Mouse (Mus musculus): ENCODE results near the gene Safb.

The Safb gene

DNA sequence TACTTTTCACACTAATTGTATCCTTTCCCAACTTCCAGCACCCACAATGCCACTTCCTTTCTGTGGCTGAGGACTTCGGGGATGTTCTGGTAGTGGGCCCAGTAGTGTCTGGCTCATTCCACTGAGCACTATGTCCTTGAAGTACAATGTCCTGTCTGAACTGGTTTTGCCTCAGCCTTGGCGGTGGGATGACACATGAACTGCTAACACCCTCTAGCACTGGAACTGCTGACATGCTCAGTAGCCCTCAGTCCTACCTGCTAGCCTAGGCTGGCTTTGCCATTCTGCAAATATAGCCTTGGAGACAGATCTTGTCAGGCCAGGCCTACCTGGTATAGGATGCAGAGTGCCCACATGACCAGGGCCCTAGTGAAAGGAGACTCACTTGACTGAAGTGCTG lies 22.8 kb upstream of the Safb start:
- no peak for DNase-seq

DNA sequence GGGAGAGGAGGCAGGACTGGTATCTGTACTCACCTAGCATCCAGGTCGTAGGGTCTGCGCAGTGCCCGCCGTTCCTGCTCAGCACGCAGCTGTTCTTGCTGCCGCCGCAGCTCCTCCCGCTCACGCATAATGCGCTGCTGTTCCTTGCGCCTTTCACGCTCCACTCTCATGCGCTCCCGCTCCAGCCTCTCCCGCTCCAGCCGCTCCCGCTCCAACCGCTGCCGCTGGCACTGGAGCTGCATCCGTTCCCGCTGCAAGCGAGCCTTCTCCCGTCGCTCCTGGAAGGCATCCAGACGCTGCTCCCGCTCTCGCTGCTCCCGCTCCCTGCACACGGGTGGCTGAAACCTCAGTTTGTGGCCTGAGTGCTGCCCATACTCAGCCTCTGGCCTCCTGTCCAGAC lies 18.3 kb upstream of the Safb start:
- no peak for DNase-seq

DNA sequence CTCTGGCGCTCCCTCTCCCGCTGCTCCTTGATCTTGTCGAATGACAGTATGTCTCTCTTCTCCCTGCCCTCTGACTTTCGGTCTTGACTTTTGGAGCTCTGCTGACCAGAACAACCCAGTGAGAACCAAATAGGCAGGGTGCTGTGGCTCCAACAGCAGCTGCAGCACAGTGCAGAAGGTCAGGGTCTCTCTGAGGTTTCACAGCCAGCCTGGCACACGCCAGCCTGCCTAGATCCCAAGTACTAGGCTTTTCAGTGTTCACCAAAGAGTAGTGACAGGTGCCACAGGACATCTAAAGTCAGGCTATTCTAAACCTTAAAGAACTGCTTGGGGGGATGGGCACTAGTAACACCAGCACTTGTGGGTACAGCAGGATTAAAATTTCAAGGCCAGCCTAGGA lies 17.7 kb upstream of the Safb start:
- no peak for DNase-seq

DNA sequence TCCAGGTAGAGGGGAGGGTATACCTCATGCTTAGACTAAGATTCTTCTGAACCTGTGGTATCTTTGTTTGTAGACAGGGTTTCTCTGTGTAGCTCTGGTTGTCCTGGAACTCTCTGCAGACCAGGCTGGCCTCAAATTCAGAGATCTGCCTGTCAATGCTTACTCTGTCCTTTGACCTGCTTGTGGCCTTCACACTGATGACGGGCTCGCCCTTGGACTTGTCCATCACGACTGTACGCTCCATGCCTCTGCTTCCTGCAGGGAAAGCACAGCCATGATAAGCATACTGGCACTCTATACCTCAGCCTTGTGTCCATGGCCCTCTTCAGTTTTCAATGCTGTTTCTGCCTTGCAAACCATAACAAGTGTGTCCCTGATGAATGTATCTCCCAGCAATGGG lies 17.3 kb upstream of the Safb start:
- DNase-seq, result no peak

DNA sequence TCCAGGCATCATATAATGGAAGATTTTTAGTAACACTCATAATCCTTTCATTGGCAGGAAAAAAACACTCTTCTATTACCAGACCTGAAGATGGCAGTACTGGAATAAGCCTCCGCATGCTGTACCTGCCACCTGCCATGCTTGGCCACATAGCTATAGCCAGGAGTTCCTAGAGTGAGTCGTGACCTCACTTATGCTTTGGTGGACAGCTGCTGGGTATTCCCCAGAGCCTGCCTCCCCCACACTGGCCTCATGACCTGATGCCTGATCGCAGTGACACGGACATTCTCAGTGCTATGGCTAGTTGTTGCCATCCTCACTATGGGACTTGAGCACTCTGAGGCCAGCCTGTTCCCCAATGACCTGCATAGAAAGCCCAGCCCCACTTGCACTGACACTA lies 14.3 kb upstream of the Safb start:
- DNase-seq, result no peak

DNA sequence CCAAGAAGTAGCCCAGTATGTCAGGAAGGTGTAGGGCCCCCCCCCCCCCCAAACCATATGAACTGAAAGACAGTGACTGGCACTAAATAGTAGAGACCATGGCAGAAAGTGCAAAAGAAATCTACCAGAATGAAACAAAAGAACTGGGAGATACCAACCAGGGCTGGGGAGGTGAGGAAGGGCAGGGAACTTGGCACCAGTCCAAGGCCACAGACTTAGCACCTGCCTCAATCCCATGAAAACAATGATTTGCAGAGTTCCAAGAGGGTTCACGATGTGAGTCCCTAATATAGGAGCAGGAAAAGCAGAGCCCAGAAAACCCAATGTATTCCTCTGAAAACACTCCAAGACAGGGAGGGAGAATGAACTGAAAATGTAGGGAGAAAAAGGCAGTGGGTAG lies 12.5 kb upstream of the Safb start:
- DNase-seq, result no peak

DNA sequence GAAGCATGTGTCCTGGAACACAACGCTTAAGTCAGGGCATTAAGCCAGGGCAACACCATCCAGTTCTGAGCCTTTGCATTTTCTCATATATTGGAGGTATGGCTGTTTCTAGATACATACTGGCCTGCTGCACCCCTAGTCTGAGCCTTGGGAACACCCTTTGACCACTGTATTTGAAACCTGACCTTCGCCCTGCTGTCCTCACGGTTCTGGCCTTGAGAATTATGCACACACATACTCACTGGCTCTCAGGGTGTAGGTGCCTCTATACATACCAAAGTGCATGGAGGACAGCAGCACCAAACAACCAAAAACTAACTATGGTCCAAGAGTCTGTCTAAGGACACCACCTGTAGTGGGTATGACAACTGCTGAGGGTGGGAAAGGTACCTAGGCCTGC lies 11.7 kb upstream of the Safb start:
- no peak for DNase-seq

DNA sequence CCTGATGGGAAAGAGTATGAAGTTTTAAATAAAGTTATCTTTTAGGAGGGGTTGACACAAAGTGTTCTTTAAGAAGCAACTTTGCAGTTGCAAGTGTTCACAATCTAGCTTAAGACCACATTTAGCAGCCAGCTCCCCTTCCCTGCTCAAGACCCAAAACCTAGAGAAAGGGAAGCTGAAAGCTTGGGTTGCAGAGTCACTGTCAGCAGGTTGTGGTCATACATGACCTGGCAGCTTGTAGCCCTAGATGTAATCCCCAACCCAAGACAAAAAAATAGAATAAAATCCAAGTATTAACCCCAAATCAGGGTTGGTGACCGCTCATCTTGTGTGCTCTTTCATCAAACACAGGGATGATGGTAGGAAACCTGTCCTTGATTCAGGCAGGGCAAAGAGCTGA lies 1.6 kb upstream of the Safb start:
- DNase-seq, result no peak

DNA sequence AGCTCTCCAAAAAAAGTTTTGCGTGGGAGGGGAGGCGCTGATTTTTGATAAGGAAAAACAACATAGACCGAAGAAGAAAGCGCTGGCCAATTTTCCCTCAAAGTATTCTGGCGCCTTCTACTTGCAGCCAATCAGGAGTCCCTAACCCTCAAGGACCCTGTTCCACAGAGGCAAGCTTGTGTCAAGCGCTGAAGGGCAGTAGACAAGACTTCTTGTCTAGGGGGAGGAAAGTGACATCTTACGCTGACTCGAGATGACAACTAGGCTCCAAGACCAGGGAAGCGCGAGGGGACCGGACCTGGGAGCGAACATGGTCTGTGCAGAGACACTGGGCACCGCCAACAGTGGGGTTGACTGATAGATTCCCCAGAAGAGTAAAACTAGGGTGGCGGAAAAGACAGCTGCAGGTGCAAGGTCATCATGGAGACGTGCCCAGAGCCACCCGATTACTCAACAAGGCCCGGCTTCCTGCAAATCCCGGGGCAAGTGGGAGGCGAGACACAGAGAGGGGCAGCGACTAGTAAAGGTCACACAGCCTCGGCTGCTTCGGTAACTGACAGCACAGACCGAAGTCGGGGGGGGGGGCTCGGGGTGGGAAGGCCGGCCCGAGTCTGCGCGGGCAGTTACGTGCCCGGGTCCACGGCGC lies 891 bp upstream of the Safb start:
- DNase-seq, result no peak

DNA sequence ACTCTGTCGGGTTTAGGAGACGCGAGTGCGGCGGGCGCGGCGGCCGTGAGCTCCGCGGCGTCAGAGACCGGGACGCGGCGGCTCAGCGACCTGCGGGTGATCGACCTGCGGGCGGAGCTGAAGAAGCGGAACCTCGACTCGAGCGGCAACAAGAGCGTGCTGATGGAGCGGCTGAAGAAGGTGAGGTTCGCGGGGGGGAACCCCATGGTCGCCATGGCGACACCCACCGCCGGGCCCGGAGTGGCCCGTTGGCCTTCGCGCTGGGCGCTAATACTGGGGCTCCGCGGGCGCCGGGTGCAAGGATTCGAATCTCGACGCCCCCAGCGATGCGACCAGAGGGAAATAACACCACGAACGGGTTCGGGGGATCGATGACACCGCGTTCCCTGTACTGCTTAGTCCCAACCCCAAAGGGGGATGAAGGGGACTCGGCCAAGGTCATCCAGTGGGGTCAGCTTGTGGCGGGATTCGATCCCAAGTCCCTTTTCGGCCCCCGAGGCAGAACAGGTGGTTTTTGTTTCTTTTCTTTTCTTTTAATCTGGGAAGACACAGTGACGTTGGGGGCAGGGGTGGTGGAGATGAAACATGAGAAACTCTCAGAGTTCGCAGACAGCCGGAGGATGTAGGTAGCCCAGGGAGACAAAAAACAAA lies 671 bp downstream of the Safb start:
- peak; percentile 52 for DNase-seq

DNA sequence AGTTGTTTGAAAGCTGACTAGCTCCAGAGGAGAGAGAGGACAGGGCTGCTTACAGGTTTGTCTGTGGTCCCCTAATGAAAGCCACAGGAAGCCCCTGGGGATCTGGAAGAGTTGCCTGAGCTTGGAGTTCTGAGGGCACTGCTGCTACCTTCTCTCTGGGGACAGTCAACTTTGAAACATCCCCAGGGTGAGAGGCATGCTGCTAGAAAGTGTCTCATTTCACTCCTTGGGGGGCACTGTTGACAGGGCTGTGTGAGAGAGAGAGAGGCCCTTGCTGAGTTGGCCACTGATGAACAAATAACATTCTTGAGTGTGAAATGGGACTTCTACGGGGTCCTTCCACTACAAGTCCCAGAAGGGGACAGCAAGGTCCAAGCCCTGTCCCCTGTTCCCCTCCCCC lies 3.1 kb downstream of the Safb start:
- DNase-seq, result no peak

DNA sequence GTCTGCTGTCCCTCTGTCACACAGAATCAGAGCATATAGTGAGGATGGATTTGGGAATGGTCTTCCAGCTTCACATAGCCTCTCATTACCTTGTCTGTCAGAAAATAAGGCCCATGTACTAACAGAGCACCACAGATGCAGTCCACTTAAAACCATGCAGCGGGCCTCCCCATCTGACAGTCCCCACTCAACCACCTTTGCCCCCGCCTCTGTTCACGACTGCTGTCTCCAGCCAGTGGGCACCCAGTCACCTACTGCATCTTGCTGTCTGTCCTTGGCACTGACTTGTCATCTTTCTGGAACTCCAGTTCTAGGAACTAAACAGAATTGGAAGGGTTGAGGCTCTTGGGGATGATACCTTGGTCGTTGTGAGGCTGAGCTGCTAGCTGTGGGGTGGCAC lies 4.3 kb downstream of the Safb start:
- no peak for DNase-seq

DNA sequence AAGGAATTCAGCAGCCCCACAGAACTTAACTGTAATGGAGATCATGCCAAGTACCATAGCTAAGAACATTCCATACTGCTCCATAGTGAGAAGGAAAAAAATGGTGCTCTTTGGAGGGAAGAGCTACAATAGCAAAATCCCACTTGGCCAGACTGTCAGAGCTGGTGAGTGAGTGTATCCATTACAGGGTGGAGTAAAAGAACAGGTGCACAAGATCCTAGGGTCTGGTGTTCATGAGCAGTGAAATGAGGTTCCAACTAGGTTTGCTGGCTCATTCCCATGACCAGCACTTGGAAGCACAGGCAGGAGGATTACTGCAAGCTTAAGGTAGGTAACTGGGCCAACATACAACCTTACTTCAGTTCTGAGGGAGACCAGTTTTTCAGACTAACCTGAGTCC lies 7.9 kb downstream of the Safb start:
- DNase-seq, result no peak

DNA sequence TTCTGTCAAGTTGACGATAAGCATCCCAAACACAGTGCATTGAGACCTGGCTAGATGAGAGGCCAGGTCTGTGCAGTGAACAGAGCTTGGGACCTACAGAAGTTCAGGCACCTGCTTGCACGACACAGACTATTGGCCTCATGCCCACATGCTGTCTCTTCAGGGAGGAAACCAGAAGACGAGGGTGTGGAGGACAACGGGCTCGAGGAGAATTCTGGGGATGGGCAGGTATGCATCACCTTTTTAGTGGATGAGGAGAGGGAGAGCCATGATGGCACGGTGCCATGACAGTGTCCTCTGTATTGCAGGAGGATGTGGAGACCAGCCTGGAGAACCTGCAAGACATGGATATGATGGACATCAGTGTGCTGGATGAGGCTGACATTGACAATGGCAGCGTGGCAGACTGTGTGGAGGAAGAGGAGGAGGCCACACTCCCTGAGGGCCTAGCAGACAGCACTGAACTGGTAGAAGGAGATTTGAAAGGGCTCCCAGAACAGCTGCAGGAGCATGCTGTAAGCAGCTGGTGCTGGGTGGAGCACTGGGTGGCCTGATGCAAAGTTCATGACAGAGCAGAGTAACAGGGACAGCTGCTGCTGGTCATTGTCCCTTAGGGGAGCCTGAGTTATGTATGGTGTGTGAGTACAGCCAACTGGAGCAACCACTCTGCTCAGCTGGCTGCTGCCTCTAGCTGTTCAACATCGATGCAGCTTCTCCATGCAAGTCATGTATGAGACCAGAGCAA lies 9.1 kb downstream of the Safb start:
- no peak for DNase-seq

DNA sequence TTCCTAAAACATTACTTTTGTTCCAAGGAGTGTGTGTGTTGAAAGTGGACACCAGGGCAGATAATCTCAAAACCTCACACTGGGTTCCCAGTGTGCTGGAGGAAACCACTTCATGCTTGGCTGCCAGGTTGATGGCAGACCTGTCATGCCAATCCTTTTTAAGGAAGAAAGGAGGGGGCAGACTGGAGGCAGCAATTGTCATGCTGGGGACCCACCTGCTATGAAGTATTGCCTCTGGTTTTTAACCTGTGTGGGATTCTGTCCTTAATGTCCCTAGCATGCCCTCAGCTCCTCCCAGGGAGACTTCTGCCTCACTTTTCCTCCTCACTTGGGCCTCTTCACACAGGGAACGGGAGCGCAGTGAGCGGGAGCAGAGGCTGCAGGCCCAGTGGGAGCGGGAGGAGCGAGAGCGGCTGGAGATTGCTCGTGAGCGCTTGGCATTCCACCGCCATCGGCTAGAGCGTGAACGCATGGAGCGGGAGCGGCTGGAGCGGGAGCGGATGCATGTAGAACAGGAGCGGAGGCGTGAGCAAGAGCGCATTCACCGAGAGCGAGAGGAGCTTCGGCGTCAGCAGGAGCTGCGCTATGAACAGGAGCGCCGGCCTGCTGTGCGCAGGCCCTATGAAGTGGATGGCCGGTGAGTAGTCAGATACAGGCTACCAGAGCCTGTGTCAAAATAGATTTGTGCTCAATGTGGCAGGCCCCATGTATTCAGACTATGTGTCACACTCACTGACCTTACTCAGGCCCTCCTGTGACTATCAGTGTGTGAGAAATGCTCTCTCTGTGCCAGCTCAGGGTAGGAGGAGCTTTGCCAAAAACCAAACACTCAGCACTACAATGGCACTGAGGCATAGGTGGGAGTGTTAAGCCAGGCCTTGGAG lies 18.8 kb downstream of the Safb start:
- no peak for DNase-seq

DNA sequence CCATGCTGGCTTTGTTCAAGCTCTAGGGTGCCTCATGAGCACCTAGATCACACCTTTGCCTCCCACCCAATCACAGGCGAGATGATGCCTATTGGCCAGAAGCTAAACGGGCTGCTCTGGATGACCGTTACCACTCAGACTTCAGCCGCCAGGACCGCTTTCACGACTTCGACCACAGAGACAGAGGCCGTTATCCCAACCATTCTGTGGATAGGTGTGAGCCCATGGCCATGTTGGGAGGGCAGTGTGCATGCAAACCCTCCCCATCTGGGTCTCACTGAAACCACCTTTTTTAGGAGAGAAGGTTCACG lies 19.4 kb downstream of the Safb start:
- no peak for DNase-seq

DNA sequence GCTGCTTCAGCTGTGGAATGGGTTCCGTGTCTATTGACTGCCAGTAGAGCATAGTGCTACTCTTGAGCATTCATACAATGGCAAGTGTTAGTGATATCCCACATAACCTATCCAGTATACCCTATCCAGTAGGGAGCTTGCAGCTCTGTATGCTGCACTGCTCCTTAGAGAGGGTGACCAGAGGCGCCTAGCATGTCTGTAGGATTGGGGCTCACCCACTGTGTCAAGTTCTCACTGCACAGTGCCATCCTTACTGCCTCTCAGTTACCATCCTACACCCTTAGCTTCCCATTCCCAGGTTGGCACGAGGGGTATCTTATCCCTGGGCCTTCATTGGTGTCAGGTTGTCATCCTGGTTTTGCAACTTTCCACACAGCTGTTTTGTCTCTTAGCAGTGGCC lies 19.8 kb downstream of the Safb start:
- DNase-seq, result no peak

DNA sequence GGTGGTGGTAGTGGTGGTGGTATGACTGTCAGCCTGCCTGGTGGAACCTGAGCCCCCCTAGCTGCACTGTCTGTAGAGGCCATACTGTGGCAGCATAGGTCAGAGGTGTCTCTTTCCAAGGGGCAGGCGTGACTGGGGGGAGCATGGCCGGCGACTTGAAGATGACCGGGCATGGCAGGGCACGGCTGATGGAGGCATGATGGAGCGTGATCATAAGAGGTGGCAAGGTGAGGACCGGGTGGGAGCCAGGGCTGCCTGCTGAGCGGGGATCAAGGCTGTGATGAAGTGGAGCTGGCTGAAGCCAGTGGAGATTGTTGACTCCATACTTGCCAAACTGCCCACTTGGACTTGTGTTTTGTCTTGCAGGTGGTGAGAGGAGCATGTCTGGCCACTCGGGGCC lies 20.8 kb downstream of the Safb start:
- no peak for DNase-seq

DNA sequence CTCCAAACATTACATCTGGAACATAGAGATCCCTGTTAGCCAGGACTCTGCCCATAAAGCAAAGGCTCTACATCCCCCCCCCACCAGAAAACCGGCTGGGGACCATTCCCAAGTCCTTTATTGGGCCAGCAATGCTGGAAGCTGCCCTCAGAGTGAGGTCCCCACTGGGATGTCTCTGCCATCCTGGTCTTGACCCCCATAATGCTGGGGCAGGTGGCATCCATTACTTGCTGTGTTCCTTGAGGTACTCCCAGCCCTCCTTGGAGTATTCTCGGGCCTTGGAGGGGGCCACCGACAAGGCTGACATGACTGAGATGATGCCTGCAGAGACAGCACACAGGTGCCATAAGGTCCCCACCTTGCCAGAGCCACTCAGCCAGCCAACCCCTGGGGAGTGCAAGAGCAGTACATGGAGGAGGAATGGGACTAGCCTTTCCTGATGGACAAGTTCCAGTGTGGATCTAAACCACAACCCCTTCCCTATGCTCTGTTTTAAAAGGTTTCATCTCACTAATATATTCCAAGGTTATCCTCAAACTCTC lies 23.0 kb downstream of the Safb start:
- no peak for DNase-seq

DNA sequence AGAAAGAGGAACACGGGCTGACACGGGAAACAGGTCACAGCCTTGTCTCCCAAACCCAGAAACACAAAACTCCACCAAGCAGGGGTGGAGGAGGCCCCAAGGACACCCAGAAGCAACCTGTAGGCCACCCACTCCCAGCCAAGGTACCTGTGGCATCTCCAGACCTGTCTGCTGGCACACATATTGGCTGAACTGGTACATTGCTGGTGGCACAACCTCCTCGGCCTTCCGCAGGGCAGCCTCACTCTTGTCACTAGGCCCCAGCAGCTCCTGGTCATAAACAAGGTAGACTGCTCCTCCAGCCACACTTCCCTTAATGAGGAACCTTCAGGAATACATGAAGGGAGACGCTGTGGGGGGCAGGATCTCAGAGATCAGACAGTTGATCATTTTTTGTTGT lies 24.1 kb downstream of the Safb start:
- no peak for DNase-seq

DNA sequence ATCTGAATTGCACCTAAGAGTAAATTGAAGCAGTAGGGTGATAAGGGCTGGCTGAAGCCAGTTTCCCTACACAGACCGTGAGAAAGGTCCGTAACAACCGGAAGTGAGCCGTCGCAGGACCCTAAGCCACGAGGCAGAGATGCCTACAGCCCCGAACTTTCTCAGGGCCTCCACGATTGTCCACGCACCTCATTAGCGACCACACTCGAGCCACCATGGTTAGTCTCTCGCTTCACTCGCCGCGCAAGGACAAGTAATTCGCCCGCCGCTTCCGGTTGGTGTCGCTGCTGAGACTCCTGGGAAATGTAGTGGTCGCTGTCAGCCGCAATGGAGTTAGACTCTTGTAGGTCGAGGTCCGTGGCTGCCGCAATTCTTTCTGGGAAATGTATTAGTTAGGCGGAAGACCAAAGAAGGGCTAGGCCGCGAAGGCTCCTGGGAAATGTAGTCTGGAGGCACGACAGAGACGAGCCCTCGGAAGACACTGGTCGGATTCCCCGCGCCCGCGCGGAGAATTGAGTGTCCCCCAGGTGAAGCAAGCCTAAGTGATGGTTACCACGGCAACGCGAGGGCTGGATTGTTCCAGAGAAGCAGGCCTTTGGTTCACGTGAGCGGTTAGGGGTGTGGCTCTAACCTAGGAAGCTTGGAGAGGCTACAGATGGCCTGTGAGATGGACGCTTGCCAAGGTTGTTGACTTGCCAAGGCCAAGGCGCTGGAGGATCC lies 25.0 kb downstream of the Safb start, which contains the start of gene 2410015M20Rik:
TSS of gene 2410015M20Rik (minus strand) at position 320 of the 720 bp plus-strand sequence.
- DNase-seq, result peak; percentile 90

DNA sequence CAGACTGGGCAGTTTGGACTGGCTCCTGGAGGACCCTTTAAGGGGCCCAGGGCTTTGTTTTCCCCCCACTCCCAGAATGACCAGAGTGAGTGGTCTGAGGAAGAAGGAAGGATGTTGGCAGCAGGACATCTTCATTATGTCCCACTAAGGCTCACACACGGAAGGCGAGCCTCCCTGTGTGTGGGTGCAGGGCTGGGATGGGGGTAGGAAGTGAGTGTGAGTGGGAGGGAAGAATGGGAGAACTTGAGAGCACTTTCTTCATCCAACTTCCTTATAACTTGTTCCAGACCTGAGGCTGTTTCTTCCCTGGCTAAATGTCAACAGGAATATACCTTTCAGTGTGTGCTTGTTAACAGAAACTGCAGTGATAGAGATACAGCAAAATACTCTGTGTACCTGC lies 26.7 kb downstream of the Safb start:
- DNase-seq, result no peak

Measured in right cerebral cortex, postnatal 4 days (tissue).